Mouse (Mus musculus): ENCODE measurements around the gene Irgm2. TPM values are rescaled to one million over a fixed set of nuclear protein-coding genes. Genes with fewer than 3 reads are reported as not detected.
"Not testable (repeated sequence)": the region's sequence is repeated elsewhere in the genome, so short reads cannot be mapped to it uniquely, and the experiment has no call there.

The Irgm2 gene
- polyA plus RNA-seq, 1 experiment from 2014 or later = 0.57 TPM

DNA sequence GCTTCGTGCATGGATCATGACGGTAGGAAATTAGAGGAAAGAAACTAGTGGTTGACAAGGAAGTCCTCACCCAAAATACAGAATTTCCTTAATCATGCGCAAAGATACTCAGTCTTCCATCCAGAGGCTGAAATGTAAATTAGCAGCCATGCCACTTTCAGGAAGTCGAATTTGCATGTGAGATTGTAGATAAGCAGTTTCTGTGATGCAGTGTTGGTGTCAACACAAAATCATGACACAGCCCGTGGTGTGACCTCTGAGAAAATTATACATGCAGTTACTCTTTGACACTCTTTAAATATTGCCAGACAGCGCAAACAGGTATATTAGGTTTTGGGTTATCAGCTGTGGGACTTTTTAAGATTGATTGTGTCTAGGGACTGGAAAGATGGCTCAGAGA lies 9.7 kb upstream of the Irgm2 start:
- DNase-seq (ENCODE audit: low spot score) = no peak
- no peak overlapping the region for H3K4me3 ChIP-seq
- H3K9me3 ChIP-seq (replicated peaks) = no peaks in the 10 kb centered on the region
- H3K4me1 ChIP-seq = peaks cover 10% of the 10 kb centered on the region
- H3K36me3 ChIP-seq = no peaks in the 10 kb centered on the region
- H3K27ac ChIP-seq (replicated peaks) = no peak overlapping the region
- H3K27me3 ChIP-seq (ENCODE audit: low read depth, poor library complexity, severe bottlenecking) = no peaks in the 10 kb centered on the region
- 93% methylated on average over 6 of the region's 6 CpGs for WGBS

- Histone ChIP-seq H3K36me3 (no peaks in the 10 kb centered on the region), H3K9me3 (replicated peaks) (no peaks in the 10 kb centered on the region), H3K27me3 (ENCODE audit: low read depth, poor library complexity, severe bottlenecking) (no peaks in the 10 kb centered on the region), H3K27ac (replicated peaks) (no peak overlapping the region), H3K4me1 (peaks cover 10% of the 10 kb centered on the region), H3K4me3 (no peak overlapping the region)
- no peak for DNase-seq (ENCODE audit: low spot score)
- WGBS = 79% methylated on average over 3 of the region's 3 CpGs
Measured at GRCm38 (mm10) chr11:58193326-58193725, 6.1 kb upstream of the Irgm2 start.

- no peak for DNase-seq (ENCODE audit: low spot score)
- Histone ChIP-seq H3K27ac (replicated peaks) (no peak overlapping the region), H3K27me3 (ENCODE audit: low read depth, poor library complexity, severe bottlenecking) (no peaks in the 10 kb centered on the region), H3K9me3 (replicated peaks) (no peaks in the 10 kb centered on the region), H3K4me3 (no peak overlapping the region), H3K4me1 (peaks cover 14% of the 10 kb centered on the region), H3K36me3 (no peaks in the 10 kb centered on the region)
- 43% methylated on average over 4 of the region's 4 CpGs for WGBS
Measured at GRCm38 (mm10) chr11:58193860-58194520, 5.4 kb upstream of the Irgm2 start.

- H3K27ac ChIP-seq (replicated peaks) = no peak overlapping the region
- DNase-seq (ENCODE audit: low spot score) = no peak
- H3K36me3 ChIP-seq = no peaks in the 10 kb centered on the region
- H3K9me3 ChIP-seq (replicated peaks) = no peaks in the 10 kb centered on the region
- no peaks in the 10 kb centered on the region for H3K27me3 ChIP-seq (ENCODE audit: low read depth, poor library complexity, severe bottlenecking)
- WGBS = 90% methylated on average over 4 of the region's 4 CpGs
- H3K4me1 ChIP-seq = peaks cover 13% of the 10 kb centered on the region
- H3K4me3 ChIP-seq = peak overlapping the region; percentile 58; the same call in 1 of the 2 replicates
Measured at GRCm38 (mm10) chr11:58198663-58199062, 755 bp upstream of the Irgm2 start.

DNA sequence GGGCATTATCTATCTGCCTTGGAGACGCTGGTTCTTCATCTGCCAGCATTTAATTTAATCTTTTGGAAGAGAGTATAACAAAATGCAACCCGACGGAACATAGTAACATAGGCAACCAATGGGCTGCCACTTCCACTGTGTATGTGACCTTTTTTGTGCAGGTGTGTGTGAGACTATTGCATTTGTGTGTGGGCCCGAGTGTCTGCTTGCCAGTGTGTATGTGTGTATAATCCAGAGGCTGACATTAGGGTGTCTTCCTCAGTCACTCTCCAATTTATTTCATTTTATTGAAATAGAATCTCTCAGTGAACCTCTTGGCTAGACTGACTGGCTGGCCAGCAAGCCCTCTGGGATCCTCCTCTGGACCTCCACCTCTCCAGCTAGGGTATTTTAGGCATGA lies 808 bp downstream of the Irgm2 start:
- Histone ChIP-seq H3K36me3 (no peaks in the 10 kb centered on the region), H3K9me3 (replicated peaks) (no peaks in the 10 kb centered on the region), H3K27me3 (ENCODE audit: low read depth, poor library complexity, severe bottlenecking) (no peaks in the 10 kb centered on the region), H3K27ac (replicated peaks) (no peak overlapping the region), H3K4me3 (no peak overlapping the region), H3K4me1 (peaks cover 7% of the 10 kb centered on the region)
- DNase-seq (ENCODE audit: low spot score) = no peak
- WGBS = 92% methylated on average over 4 of the region's 4 CpGs

GRCm38 (mm10) chr11:58201052-58201451 lies 1.6 kb downstream of the Irgm2 start:
- Histone ChIP-seq H3K9me3 (replicated peaks) (no peaks in the 10 kb centered on the region), H3K4me3 (no peak overlapping the region), H3K27me3 (ENCODE audit: low read depth, poor library complexity, severe bottlenecking) (no peaks in the 10 kb centered on the region), H3K27ac (replicated peaks) (no peak overlapping the region), H3K36me3 (no peaks in the 10 kb centered on the region), H3K4me1 (peaks cover 7% of the 10 kb centered on the region)
- 88% methylated on average over 12 of the region's 12 CpGs for WGBS
- DNase-seq (ENCODE audit: low spot score) = no peak

GRCm38 (mm10) chr11:58210321-58210886 lies 11.0 kb downstream of the Irgm2 start:
- peaks cover 15% of the 10 kb centered on the region for H3K4me1 ChIP-seq
- H3K4me3 ChIP-seq = no peak overlapping the region
- H3K27ac ChIP-seq (replicated peaks) = no peak overlapping the region
- 92% methylated on average over 1 of the region's 1 CpGs for whole genome bisulfite sequencing
- DNase-seq (ENCODE audit: low spot score) = no peak
- H3K9me3 ChIP-seq (replicated peaks) = no peaks in the 10 kb centered on the region
- H3K36me3 ChIP-seq = no peaks in the 10 kb centered on the region
- no peaks in the 10 kb centered on the region for H3K27me3 ChIP-seq (ENCODE audit: low read depth, poor library complexity, severe bottlenecking)

GRCm38 (mm10) chr11:58211062-58211681 lies 11.8 kb downstream of the Irgm2 start:
- WGBS = 28% methylated on average over 9 of the region's 9 CpGs

DNA sequence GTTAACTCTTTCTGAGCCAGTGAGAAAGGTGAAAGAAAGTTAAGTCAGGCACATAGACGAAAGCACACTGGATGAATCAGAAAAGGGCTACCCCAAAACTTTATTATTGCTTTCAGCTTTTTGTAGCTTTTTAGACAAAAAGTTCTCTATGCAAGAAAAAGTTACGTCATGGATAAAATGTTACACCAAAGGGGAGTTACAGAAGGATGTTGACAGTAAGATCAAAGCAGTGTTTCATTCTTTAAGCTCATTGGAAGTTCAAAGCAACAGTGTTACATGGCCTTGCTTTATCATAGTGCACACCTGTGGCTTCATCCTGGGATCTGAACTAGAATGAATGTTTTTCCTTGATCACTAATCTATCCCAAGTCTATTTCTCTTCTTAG lies 12.3 kb downstream of the Irgm2 start:
- Histone ChIP-seq H3K27ac (replicated peaks) (no peak overlapping the region), H3K4me3 (no peak overlapping the region), H3K27me3 (ENCODE audit: low read depth, poor library complexity, severe bottlenecking) (no peaks in the 10 kb centered on the region), H3K36me3 (no peaks in the 10 kb centered on the region), H3K4me1 (peaks cover 15% of the 10 kb centered on the region), H3K9me3 (replicated peaks) (no peaks in the 10 kb centered on the region)
- WGBS = 13% methylated on average over 2 of the region's 2 CpGs
- DNase-seq (ENCODE audit: low spot score) = no peak

More at GRCm38 (mm10) chr11:58211062-58211681, 11.8 kb downstream of the Irgm2 start:
- 0 out of 2 replicates have a peak overlapping the region, but pooled peaks have one; percentile 13 for H3K27ac ChIP-seq (replicated peaks)
- H3K4me3 ChIP-seq = no peak overlapping the region
- H3K36me3 ChIP-seq = no peaks in the 10 kb centered on the region
- DNase-seq (ENCODE audit: low spot score) = no peak
- H3K9me3 ChIP-seq (replicated peaks) = no peaks in the 10 kb centered on the region
- no peaks in the 10 kb centered on the region for H3K27me3 ChIP-seq (ENCODE audit: low read depth, poor library complexity, severe bottlenecking)
- peaks cover 15% of the 10 kb centered on the region for H3K4me1 ChIP-seq

DNA sequence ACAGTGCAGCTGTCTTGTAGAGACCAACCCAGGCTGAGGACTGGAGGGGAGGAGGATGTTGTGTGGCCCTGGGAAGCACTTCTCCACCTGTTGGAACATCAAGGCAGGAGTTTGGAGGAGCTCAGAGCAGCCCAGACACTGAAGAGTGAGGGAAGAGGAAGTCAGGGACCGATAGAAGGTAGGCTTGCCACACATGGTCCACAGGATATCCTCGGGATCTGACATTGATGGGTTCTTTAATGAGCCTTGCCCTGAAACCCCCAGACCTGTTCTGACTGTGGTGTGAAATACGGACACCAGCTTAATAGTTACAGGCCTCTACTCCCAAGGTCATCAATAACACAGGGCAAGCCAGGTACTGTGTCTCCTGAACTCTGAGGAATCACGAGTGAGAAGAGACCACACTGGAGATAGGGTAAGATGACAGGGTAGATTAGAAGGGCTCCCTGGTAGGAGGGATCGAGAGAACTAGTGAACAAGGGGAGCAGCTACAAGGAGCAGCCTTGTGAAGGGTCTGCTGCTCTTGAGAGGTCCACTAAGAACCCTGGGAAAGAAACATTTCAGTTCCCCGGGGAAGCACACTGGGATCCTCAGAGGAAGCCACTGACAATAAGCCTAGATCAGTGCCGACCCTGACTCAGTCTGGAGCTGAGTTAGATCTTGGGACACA lies 14.4 kb downstream of the Irgm2 start:
- H3K36me3 ChIP-seq = no peaks in the 10 kb centered on the region
- H3K4me1 ChIP-seq = peaks cover 15% of the 10 kb centered on the region
- no peak overlapping the region for H3K27ac ChIP-seq (replicated peaks)
- no peaks in the 10 kb centered on the region for H3K9me3 ChIP-seq (replicated peaks)
- WGBS = 82% methylated on average over 7 of the region's 7 CpGs
- H3K4me3 ChIP-seq = no peak overlapping the region
- DNase-seq (ENCODE audit: low spot score) = no peak
- no peaks in the 10 kb centered on the region for H3K27me3 ChIP-seq (ENCODE audit: low read depth, poor library complexity, severe bottlenecking)

DNA sequence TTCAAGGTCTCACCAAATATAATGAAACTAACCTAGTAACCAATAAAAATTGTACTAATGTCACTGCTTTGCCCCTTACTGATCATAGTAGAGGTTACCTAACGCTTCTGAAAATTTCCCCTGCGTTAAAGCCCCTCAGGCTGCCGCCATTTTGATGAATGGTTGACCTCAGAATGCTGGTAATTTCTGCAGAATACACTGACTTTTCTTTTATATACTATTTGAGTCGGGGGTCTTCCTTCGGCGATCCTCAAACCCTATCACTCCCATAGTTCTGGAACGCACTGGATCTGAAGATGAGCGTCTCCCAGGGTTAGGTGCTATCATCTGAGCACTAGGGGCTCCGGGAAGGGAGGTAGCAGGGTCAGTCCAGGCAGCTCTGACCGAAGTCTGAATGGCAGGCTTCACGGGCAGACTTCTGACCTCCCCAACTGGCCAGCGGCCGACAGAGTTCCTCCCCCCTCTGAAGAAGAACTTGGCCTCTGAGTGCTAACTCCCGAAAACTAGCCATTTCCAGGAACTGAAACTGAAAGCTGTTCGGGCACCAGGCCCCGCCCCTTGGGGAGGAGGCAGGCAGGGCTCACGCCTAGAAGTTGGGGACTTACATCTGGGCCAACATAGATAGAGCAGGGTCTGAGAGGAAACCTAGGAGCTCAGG lies 15.1 kb downstream of the Irgm2 start:
- peaks cover 15% of the 10 kb centered on the region for H3K4me1 ChIP-seq
- H3K4me3 ChIP-seq = peak overlapping the region; percentile 36
- H3K27me3 ChIP-seq (ENCODE audit: low read depth, poor library complexity, severe bottlenecking) = no peaks in the 10 kb centered on the region
- H3K36me3 ChIP-seq = no peaks in the 10 kb centered on the region
- WGBS = 51% methylated on average over 16 of the region's 17 CpGs
- no peak for DNase-seq (ENCODE audit: low spot score)
- H3K27ac ChIP-seq (replicated peaks) = peak overlapping the region; percentile 61
- H3K9me3 ChIP-seq (replicated peaks) = no peaks in the 10 kb centered on the region

GRCm38 (mm10) chr11:58215049-58215430 lies 15.6 kb downstream of the Irgm2 start:
- not testable (repeated sequence) for H3K27me3 ChIP-seq (ENCODE audit: low read depth, poor library complexity, severe bottlenecking); H3K36me3 ChIP-seq; H3K27ac ChIP-seq (replicated peaks); H3K9me3 ChIP-seq (replicated peaks); H3K4me3 ChIP-seq; DNase-seq (ENCODE audit: low spot score)
- WGBS = 20% methylated on average over 2 of the region's 3 CpGs
- peaks cover 15% of the 10 kb centered on the region for H3K4me1 ChIP-seq

Data from midbrain, embryonic 10.5 days (tissue).